Mouse (Mus musculus): ENCODE measurements at regions not wholly inside any gene's neighbourhood (a gene's known extent, or its start where the extent isn't known, plus 50 kb on each side); places are given as distances from the start of the nearest gene placed in this dataset.

- H3K27ac ChIP-seq: no peak overlapping the region
- ATAC-seq (ENCODE audit: low FRiP score, low read depth): no peak
- H3K4me2 ChIP-seq (replicated peaks): no peak overlapping the region
- no peaks in the 10 kb centered on the region for H3K36me3 ChIP-seq
- no peaks in the 10 kb centered on the region for H3K9me3 ChIP-seq
- H3K9ac ChIP-seq: no peak overlapping the region
- H3K27me3 ChIP-seq (replicated peaks): no peaks in the 10 kb centered on the region
- H3K4me3 ChIP-seq: no peak overlapping the region
- H3K4me1 ChIP-seq: no peaks in the 10 kb centered on the region
- WGBS: 69% methylated on average over 4 of the region's 4 CpGs
Measured at GRCm38 (mm10) chr4:80442711-80443110, 391.2 kb upstream of the Tyrp1 start.

- no peak overlapping the region for H3K4me3 ChIP-seq
- no peaks in the 10 kb centered on the region for H3K27me3 ChIP-seq (replicated peaks)
- no peaks in the 10 kb centered on the region for H3K36me3 ChIP-seq
- no peak overlapping the region for H3K9ac ChIP-seq
- no peak for ATAC-seq (ENCODE audit: low FRiP score, low read depth)
- no peaks in the 10 kb centered on the region for H3K4me1 ChIP-seq
- no peak overlapping the region for H3K4me2 ChIP-seq (replicated peaks)
- H3K9me3 ChIP-seq: no peaks in the 10 kb centered on the region
- 90% methylated on average over 1 of the region's 1 CpGs for WGBS
- no peak overlapping the region for H3K27ac ChIP-seq
Measured at GRCm38 (mm10) chr4:80463615-80464014, 370.3 kb upstream of the Tyrp1 start.

- Histone ChIP-seq H3K9me3 (no peaks in the 10 kb centered on the region), H3K4me2 (replicated peaks) (no peak overlapping the region), H3K4me3 (no peak overlapping the region), H3K27ac (no peak overlapping the region), H3K9ac (no peak overlapping the region), H3K27me3 (replicated peaks) (no peaks in the 10 kb centered on the region), H3K36me3 (no peaks in the 10 kb centered on the region), H3K4me1 (no peaks in the 10 kb centered on the region)
- no peak for ATAC-seq (ENCODE audit: low FRiP score, low read depth)
- 87% methylated on average over 4 of the region's 4 CpGs for WGBS
Measured at GRCm38 (mm10) chr4:80475736-80476478, 358.0 kb upstream of the Tyrp1 start.

GRCm38 (mm10) chr4:80515087-80515486 lies 318.8 kb upstream of the Tyrp1 start:
- no peak overlapping the region for H3K4me2 ChIP-seq (replicated peaks)
- no peaks in the 10 kb centered on the region for H3K27me3 ChIP-seq (replicated peaks)
- H3K4me3 ChIP-seq: no peak overlapping the region
- H3K9ac ChIP-seq: no peak overlapping the region
- WGBS: 52% methylated on average over 2 of the region's 2 CpGs
- 0 out of 2 replicates have a peak, but pooled peaks have one; percentile 29 for ATAC-seq (ENCODE audit: low FRiP score, low read depth)
- H3K4me1 ChIP-seq: no peaks in the 10 kb centered on the region
- H3K9me3 ChIP-seq: no peaks in the 10 kb centered on the region
- H3K27ac ChIP-seq: no peak overlapping the region
- no peaks in the 10 kb centered on the region for H3K36me3 ChIP-seq

GRCm38 (mm10) chr4:80517476-80518285 lies 316.2 kb upstream of the Tyrp1 start:
- Histone ChIP-seq H3K9ac (no peak overlapping the region), H3K4me3 (no peak overlapping the region), H3K4me2 (replicated peaks) (peak overlapping the region; percentile 43), H3K27me3 (replicated peaks) (no peaks in the 10 kb centered on the region), H3K36me3 (no peaks in the 10 kb centered on the region), H3K9me3 (no peaks in the 10 kb centered on the region), H3K27ac (no peak overlapping the region), H3K4me1 (no peaks in the 10 kb centered on the region)
- ATAC-seq (ENCODE audit: low FRiP score, low read depth): peak; percentile 63; the same call in 1 of the 2 replicates
- WGBS: 30% methylated on average over 12 of the region's 12 CpGs

GRCm38 (mm10) chr4:80518589-80518988 lies 315.3 kb upstream of the Tyrp1 start:
- Histone ChIP-seq H3K36me3 (no peaks in the 10 kb centered on the region), H3K9me3 (no peaks in the 10 kb centered on the region), H3K4me1 (no peaks in the 10 kb centered on the region), H3K9ac (no peak overlapping the region), H3K27me3 (replicated peaks) (no peaks in the 10 kb centered on the region), H3K4me2 (replicated peaks) (no peak overlapping the region), H3K27ac (no peak overlapping the region), H3K4me3 (no peak overlapping the region)
- no peak for ATAC-seq (ENCODE audit: low FRiP score, low read depth)

- Histone ChIP-seq H3K36me3 (no peaks in the 10 kb centered on the region), H3K9ac (no peak overlapping the region), H3K9me3 (no peaks in the 10 kb centered on the region), H3K4me2 (replicated peaks) (no peak overlapping the region), H3K4me3 (no peak overlapping the region), H3K27me3 (replicated peaks) (no peaks in the 10 kb centered on the region), H3K4me1 (no peaks in the 10 kb centered on the region), H3K27ac (no peak overlapping the region)
- 82% methylated on average over 4 of the region's 4 CpGs for WGBS
- ATAC-seq (ENCODE audit: low FRiP score, low read depth): no peak
Measured at GRCm38 (mm10) chr4:80539854-80540253, 294.1 kb upstream of the Tyrp1 start.

GRCm38 (mm10) chr4:80545086-80545485 lies 288.8 kb upstream of the Tyrp1 start:
- WGBS: 88% methylated on average over 3 of the region's 3 CpGs
- Histone ChIP-seq H3K4me2 (replicated peaks) (no peak overlapping the region), H3K27ac (no peak overlapping the region), H3K9me3 (no peaks in the 10 kb centered on the region), H3K4me1 (no peaks in the 10 kb centered on the region), H3K36me3 (no peaks in the 10 kb centered on the region), H3K27me3 (replicated peaks) (no peaks in the 10 kb centered on the region), H3K4me3 (no peak overlapping the region), H3K9ac (no peak overlapping the region)
- no peak for ATAC-seq (ENCODE audit: low FRiP score, low read depth)

- no peaks in the 10 kb centered on the region for H3K9me3 ChIP-seq
- ATAC-seq (ENCODE audit: low FRiP score, low read depth): no peak
- H3K4me3 ChIP-seq: no peak overlapping the region
- H3K27ac ChIP-seq: no peak overlapping the region
- H3K36me3 ChIP-seq: no peaks in the 10 kb centered on the region
- no peaks in the 10 kb centered on the region for H3K4me1 ChIP-seq
- no peak overlapping the region for H3K4me2 ChIP-seq (replicated peaks)
- WGBS: 85% methylated on average over 4 of the region's 4 CpGs
- no peaks in the 10 kb centered on the region for H3K27me3 ChIP-seq (replicated peaks)
- no peak overlapping the region for H3K9ac ChIP-seq
Measured at GRCm38 (mm10) chr4:80589438-80589837, 244.5 kb upstream of the Tyrp1 start.

- WGBS: 74% methylated on average over 4 of the region's 4 CpGs
- Histone ChIP-seq H3K36me3 (no peaks in the 10 kb centered on the region), H3K27me3 (replicated peaks) (no peaks in the 10 kb centered on the region), H3K9me3 (no peaks in the 10 kb centered on the region), H3K27ac (no peak overlapping the region), H3K4me1 (no peaks in the 10 kb centered on the region), H3K9ac (no peak overlapping the region), H3K4me2 (replicated peaks) (no peak overlapping the region), H3K4me3 (no peak overlapping the region)
- ATAC-seq (ENCODE audit: low FRiP score, low read depth): no peak
Measured at GRCm38 (mm10) chr4:80628271-80628670, 205.7 kb upstream of the Tyrp1 start.

- H3K4me3 ChIP-seq: no peak overlapping the region
- no peaks in the 10 kb centered on the region for H3K9me3 ChIP-seq
- WGBS: 86% methylated on average over 1 of the region's 1 CpGs
- H3K9ac ChIP-seq: no peak overlapping the region
- no peak overlapping the region for H3K27ac ChIP-seq
- H3K27me3 ChIP-seq (replicated peaks): no peaks in the 10 kb centered on the region
- H3K36me3 ChIP-seq: no peaks in the 10 kb centered on the region
- no peak for ATAC-seq (ENCODE audit: low FRiP score, low read depth)
- no peaks in the 10 kb centered on the region for H3K4me1 ChIP-seq
- no peak overlapping the region for H3K4me2 ChIP-seq (replicated peaks)
Measured at GRCm38 (mm10) chr4:80629251-80629650, 204.7 kb upstream of the Tyrp1 start.

- Histone ChIP-seq H3K4me2 (replicated peaks) (no peak overlapping the region), H3K9me3 (no peaks in the 10 kb centered on the region), H3K4me3 (no peak overlapping the region), H3K27me3 (replicated peaks) (no peaks in the 10 kb centered on the region), H3K9ac (no peak overlapping the region), H3K27ac (no peak overlapping the region), H3K36me3 (no peaks in the 10 kb centered on the region), H3K4me1 (no peaks in the 10 kb centered on the region)
- no peak for ATAC-seq (ENCODE audit: low FRiP score, low read depth)
Measured at GRCm38 (mm10) chr4:80630260-80630659, 203.7 kb upstream of the Tyrp1 start.

GRCm38 (mm10) chr4:80631041-80631440 lies 202.9 kb upstream of the Tyrp1 start:
- WGBS: 75% methylated on average over 4 of the region's 4 CpGs
- no peak overlapping the region for H3K9ac ChIP-seq
- no peak overlapping the region for H3K4me2 ChIP-seq (replicated peaks)
- H3K4me3 ChIP-seq: no peak overlapping the region
- no peak for ATAC-seq (ENCODE audit: low FRiP score, low read depth)
- H3K27me3 ChIP-seq (replicated peaks): no peaks in the 10 kb centered on the region
- H3K9me3 ChIP-seq: no peaks in the 10 kb centered on the region
- no peaks in the 10 kb centered on the region for H3K36me3 ChIP-seq
- no peaks in the 10 kb centered on the region for H3K4me1 ChIP-seq
- no peak overlapping the region for H3K27ac ChIP-seq

Measured in neural tube, embryonic 12.5 days (tissue).